Mouse (Mus musculus): ENCODE results near the gene Rbfox1.

- TF ChIP-seq POLR2A (IDR thresholded peaks at IDR 0.05; ENCODE audit: control insufficient read depth, extremely low read depth, insufficient read depth, low read length, poor library complexity) (no peak), CTCF (IDR thresholded peaks at IDR 0.05; ENCODE audit: borderline replicate concordance, control insufficient read depth, extremely low read depth, insufficient read depth, low read length, poor library complexity) (no peak)
Observed at GRCm38 (mm10) chr16:6062495-6062894, 177.3 kb downstream of the Rbfox1 start.

Measured in thymus, adult 2 months (tissue).